8 mouse cellular contexts compared by ENCODE assay signal in genomic region chr17:74159443-74159894, GRCm38 (mm10).
DNase-seq lines count a peak whose midpoint lies in the region; ATAC-seq lines count a peak whose summit lies in the region.

No protein-coding gene starts in this region.

- peak overlapping the region; percentile 71 for H3K4me2 ChIP-seq in heart, embryonic 16.5 days (ENCODE audit: low read depth, low read length)

- H3K36me3 ChIP-seq in heart, embryonic 16.5 days (ENCODE audit: control insufficient read depth, insufficient read depth): no peaks in the 10 kb centered on the region

- no peaks in the 10 kb centered on the region for H3K27me3 ChIP-seq in heart, embryonic 16.5 days (ENCODE audit: control insufficient read depth, insufficient read depth, low read length)

- no peak overlapping the region for H3K27ac ChIP-seq in heart, embryonic 16.5 days (ENCODE audit: low read length)

- peak; percentile 94 for ATAC-seq in erythroid progenitor cell, adult 5-6 weeks (replicated peaks; ENCODE audit: low FRiP score, poor library complexity, severe bottlenecking)
- ATAC-seq in heart, embryonic 16.5 days (replicated peaks; ENCODE audit: extremely low read depth, insufficient read depth, low FRiP score): peak; percentile 93
- ATAC-seq in megakaryocyte, adult 5-6 weeks (ENCODE audit: poor library complexity, severe bottlenecking): peak; percentile 99

- peak; percentile 75 for DNase-seq in ES-CJ7 (ENCODE audit: low read depth, low spot score)
- peak; percentile 87 for DNase-seq in adrenal gland, adult 2 months
- peak; percentile 75 for DNase-seq in kidney, postnatal 10 days
- DNase-seq in right cerebral cortex, postnatal 4 days: peak; percentile 5
- no peak for DNase-seq in cerebellum, adult 11-12 months

- peak overlapping the region; percentile 49 for H3K4me3 ChIP-seq in heart, embryonic 16.5 days (ENCODE audit: low read length)

- no peaks in the 10 kb centered on the region for H3K9me3 ChIP-seq in heart, embryonic 16.5 days (replicated peaks; ENCODE audit: control insufficient read depth, low read length)

- H3K4me1 ChIP-seq in heart, embryonic 16.5 days (ENCODE audit: control insufficient read depth, insufficient read depth, low read length): no peaks in the 10 kb centered on the region

- 3% methylated on average over 9 of the region's 9 CpGs for WGBS in heart, embryonic 16.5 days

- H3K9ac ChIP-seq in heart, embryonic 16.5 days (ENCODE audit: low read length): peak overlapping the region; percentile 63
